Comparison of ENCODE assay signal across 9 mouse cellular contexts in the genomic region with DNA sequence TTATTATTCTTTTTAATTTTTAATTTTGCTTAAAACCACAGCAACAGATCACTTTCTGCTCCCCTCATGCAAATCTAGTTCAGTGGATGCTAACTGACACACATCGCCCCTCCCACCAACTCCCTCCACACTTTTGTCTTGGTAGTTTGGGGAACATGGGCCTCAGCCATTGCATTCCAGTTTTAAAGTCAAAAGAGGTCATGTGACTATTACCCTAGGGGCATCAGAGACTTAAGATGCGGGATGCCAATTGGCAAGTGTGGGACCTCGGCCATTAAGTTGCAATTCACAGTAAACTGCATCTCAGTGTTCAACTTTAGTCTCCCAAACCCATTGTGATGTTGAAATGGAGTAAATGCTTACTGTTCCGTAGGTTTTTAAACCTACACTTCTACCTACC. TPM values are rescaled to one million over a fixed set of nuclear protein-coding genes. Genes with fewer than 3 reads are reported as not detected.
DNase-seq lines count a peak whose midpoint lies in the region; ATAC-seq lines count a peak whose summit lies in the region.
"Had no signal": no experiment of that assay in that cellular context is flagged by ENCODE, and none has a peak within 500 bp of the region (broad histone marks: within the 10 kb centered on the region; RNA-seq: fewer than 3 reads in every experiment).

No protein-coding gene starts in this region.

- H3K27me3 ChIP-seq in heart, embryonic 10.5 days (ENCODE audit: insufficient read depth, poor library complexity, severe bottlenecking), result peaks cover 12% of the 10 kb centered on the region; the same call in 1 of the 2 replicates
- no peaks in the 10 kb centered on the region for H3K27me3 ChIP-seq in heart, embryonic 14.5 days (ENCODE audit: control insufficient read depth, insufficient read depth, low read length)

- H3K4me3 ChIP-seq in heart, embryonic 10.5 days, result peak overlapping the region; percentile 64
- peak overlapping the region; percentile 52 to 82; a peak in 3 of 4 replicates for H3K4me3 ChIP-seq in heart, embryonic 14.5 days (ENCODE audit: control insufficient read depth in 1 of 2, insufficient read depth in 1 of 2, low read depth in 1 of 2, low read length in 2 of 2)

- no peak for ATAC-seq in heart, embryonic 14.5 days (ENCODE audit: insufficient number of reproducible peaks, insufficient read depth, low FRiP score, low read depth)
- ATAC-seq in megakaryocyte-erythroid progenitor cell, adult 5-6 weeks (replicated peaks; ENCODE audit: low FRiP score, low TSS enrichment, poor library complexity, severe bottlenecking), result no peak

- H3K36me3 ChIP-seq in heart, embryonic 10.5 days, result no peaks in the 10 kb centered on the region
- no peaks in the 10 kb centered on the region for H3K36me3 ChIP-seq in heart, embryonic 14.5 days (ENCODE audit: control insufficient read depth, insufficient read depth, low read length)
- H3K36me3 ChIP-seq: G1E had no signal

- no peaks in the 10 kb centered on the region for H3K4me1 ChIP-seq in heart, embryonic 10.5 days
- no peaks in the 10 kb centered on the region for H3K4me1 ChIP-seq in heart, embryonic 14.5 days (ENCODE audit: control insufficient read depth in 2 of 2, insufficient read depth in 2 of 2, low read length in 2 of 2)

- H3K9ac ChIP-seq in heart, embryonic 14.5 days (ENCODE audit: low read length), result peak overlapping the region; percentile 75; the same call in 1 of the 2 replicates

- H3K27ac ChIP-seq in heart, embryonic 10.5 days, result no peak overlapping the region
- H3K27ac ChIP-seq in heart, embryonic 14.5 days (replicated peaks in 1 of 2; ENCODE audit: control insufficient read depth in 1 of 2, insufficient read depth in 1 of 2, low read depth in 2 of 2, low read length in 2 of 2), result peak overlapping the region in 1 of 2 experiments; percentile 86; a peak in 2 of 4 replicates

- H3K9me3 ChIP-seq in heart, embryonic 10.5 days, result no peaks in the 10 kb centered on the region
- H3K9me3 ChIP-seq in heart, embryonic 14.5 days (ENCODE audit: control insufficient read depth, low read length), result no peaks in the 10 kb centered on the region
- H3K9me3 ChIP-seq: G1E had no signal

- peak overlapping the region; percentile 61 for H3K4me2 ChIP-seq in heart, embryonic 14.5 days (ENCODE audit: low read length)

- 39% methylated on average over 4 of the region's 4 CpGs for WGBS in heart, embryonic 10.5 days
- WGBS in heart, embryonic 14.5 days, result 40% methylated on average over 4 of the region's 4 CpGs

- no peak for DNase-seq in heart, embryonic 10.5 days (ENCODE audit: low spot score)
- no peak for DNase-seq in heart, adult 8-10 months (ENCODE audit: low spot score)
- DNase-seq in R1 (ENCODE audit: low read depth, low spot score), result peak; percentile 14
- peak; percentile 1 for DNase-seq in mesoderm, embryonic 11.5 days (ENCODE audit: low read depth, low spot score)
- no peak for DNase-seq in urinary bladder, postnatal 25 days (ENCODE audit: low spot score)
- DNase-seq in spleen, adult 12 weeks (ENCODE audit: low spot score), result no peak

RNA-seq across cellular contexts. Expression of a gene that starts 1.7 kb away (rescaled TPM):
- polyA plus RNA-seq in heart, embryonic 10.5 days (2016; fragmentation: Nextera tagmentation; extraction: Ambion mirVana), result 79.5 and 113 TPM in 2 replicates
- 10 to 100 TPM; 25.7 to 40.6 (median 38.3) TPM for total RNA-seq in heart, adult 8-10 months (2022)
- polyA plus RNA-seq in heart, embryonic 14.5 days (2014; fragmentation: Nextera tagmentation; extraction: Ambion mirVana), result 61.0 and 61.9 TPM in 2 replicates
- not detected in 2 replicates for total RNA-seq in megakaryocyte-erythroid progenitor cell, adult 5-6 weeks (2014; fragmentation: Nextera tagmentation)
- total RNA-seq in megakaryocyte-erythroid progenitor cell, adult 5-6 weeks (2017), result 0.76 TPM in 1 of 2 replicates, not detected in the other
- total RNA-seq: G1E had no signal
- polyA plus RNA-seq: G1E had no signal

Comparison
In these comparisons a context has a peak if more than half of its experiments do, and no peak if none do; other contexts are left out.
1. DNase-seq: peak in R1 (single experiment) and mesoderm, embryonic 11.5 days (single experiment); none in heart, embryonic 10.5 days (single experiment), heart, adult 8-10 months (single experiment), urinary bladder, postnatal 25 days (single experiment) and spleen, adult 12 weeks (single experiment).
2. RNA of a gene that starts 1.7 kb away (total RNA-seq): 25.7 to 40.6 TPM in heart, adult 8-10 months; 0.76 TPM in megakaryocyte-erythroid progenitor cell, adult 5-6 weeks; every median in the first group is over 10 times any median in the second.